Mouse (Mus musculus): Measurements from ENCODE around the gene Nlrp10. TPM values are rescaled to one million over a fixed set of nuclear protein-coding genes. Genes with fewer than 3 reads are reported as not detected.

Nlrp10 gene
- polyA plus RNA-seq, 2 experiments, result 0.01 TPM; not detected in 1

GRCm38 (mm10) chr7:108935411-108935810, 5.4 kb upstream of the Nlrp10 start:
- H3K4me3 ChIP-seq (ENCODE audit: insufficient read depth in 1 of 2, low read depth in 2 of 2, low read length in 2 of 2), result peak overlapping the region; percentile 81 to 95
- no peak for ATAC-seq (ENCODE audit: insufficient read depth)
- TF ChIP-seq EP300 (IDR thresholded peaks at IDR 0.05; ENCODE audit: low read depth) (no peak), CTCF (IDR thresholded peaks at IDR 0.05; ENCODE audit: low read depth) (no peak)
- no peaks in the 10 kb centered on the region for H3K9me3 ChIP-seq (ENCODE audit: control insufficient read depth, low read length)
- no peak for DNase-seq (ENCODE audit: low read depth in 3 of 3, low spot score in 3 of 3)
- WGBS (ENCODE audit: insufficient replicate concordance), result 59% methylated on average over 7 of the region's 7 CpGs
- peaks cover 3 to 10% of the 10 kb centered on the region in 2 experiments; a peak in 3 of 4 replicates for H3K4me1 ChIP-seq (replicated peaks; ENCODE audit: control insufficient read depth in 2 of 2, insufficient read depth in 2 of 2, low read length in 1 of 2)
- H3K4me2 ChIP-seq (ENCODE audit: low read depth), result peak overlapping the region; percentile 77
- H3K9ac ChIP-seq (replicated peaks), result peak overlapping the region; percentile 82
- no peak overlapping the region for H3K27ac ChIP-seq
- H3K27me3 ChIP-seq (ENCODE audit: control insufficient read depth, insufficient read depth, low read length), result no peaks in the 10 kb centered on the region
- H3K36me3 ChIP-seq (replicated peaks; ENCODE audit: control insufficient read depth, insufficient read depth, low read depth), result peaks cover 30% of the 10 kb centered on the region

GRCm38 (mm10) chr7:108934836-108935235, 4.9 kb upstream of the Nlrp10 start:
- TF ChIP-seq CTCF (IDR thresholded peaks at IDR 0.05; ENCODE audit: low read depth) (no peak), EP300 (IDR thresholded peaks at IDR 0.05; ENCODE audit: low read depth) (no peak)
- H3K9me3 ChIP-seq (ENCODE audit: control insufficient read depth, low read length), result no peaks in the 10 kb centered on the region
- H3K9ac ChIP-seq (replicated peaks), result peak overlapping the region; percentile 82
- peaks cover 24% of the 10 kb centered on the region for H3K36me3 ChIP-seq (replicated peaks; ENCODE audit: control insufficient read depth, insufficient read depth, low read depth)
- WGBS (ENCODE audit: insufficient replicate concordance), result 1% methylated on average over 8 of the region's 8 CpGs
- no peak overlapping the region for H3K27ac ChIP-seq
- peak overlapping the region; percentile 77 for H3K4me2 ChIP-seq (ENCODE audit: low read depth)
- no peaks in the 10 kb centered on the region for H3K27me3 ChIP-seq (ENCODE audit: control insufficient read depth, insufficient read depth, low read length)
- ATAC-seq (ENCODE audit: insufficient read depth) (no peak), DNase-seq (ENCODE audit: low read depth in 3 of 3, low spot score in 3 of 3) (no peak)
- H3K4me3 ChIP-seq (ENCODE audit: insufficient read depth in 1 of 2, low read depth in 2 of 2, low read length in 2 of 2), result peak overlapping the region; percentile 81 to 95
- H3K4me1 ChIP-seq (replicated peaks; ENCODE audit: control insufficient read depth in 2 of 2, insufficient read depth in 2 of 2, low read length in 1 of 2), result peaks cover 3 to 10% of the 10 kb centered on the region in 2 experiments; a peak in 3 of 4 replicates

GRCm38 (mm10) chr7:108933794-108934731, 4.1 kb upstream of the Nlrp10 start, which contains the start of gene Eif3f:
TSS of gene Eif3f (plus strand) at chr7:108934417.
- TF ChIP-seq EP300 (IDR thresholded peaks at IDR 0.05; ENCODE audit: low read depth) (no peak), CTCF (IDR thresholded peaks at IDR 0.05; ENCODE audit: low read depth) (peak; percentile 90)
- 2% methylated on average over 50 of the region's 50 CpGs for WGBS (ENCODE audit: insufficient replicate concordance)

GRCm38 (mm10) chr7:108928280-108929188, 1.4 kb downstream of the Nlrp10 start:
- TF ChIP-seq CTCF (IDR thresholded peaks at IDR 0.05; ENCODE audit: low read depth) (no peak), EP300 (IDR thresholded peaks at IDR 0.05; ENCODE audit: low read depth) (no peak)
- no peak for DNase-seq (ENCODE audit: low read depth in 3 of 3, low spot score in 3 of 3)

More at GRCm38 (mm10) chr7:108933794-108934731, 4.1 kb upstream of the Nlrp10 start, which contains the start of gene Eif3f:
- Histone ChIP-seq H3K36me3 (replicated peaks; ENCODE audit: control insufficient read depth, insufficient read depth, low read depth) (peaks cover 20% of the 10 kb centered on the region), H3K4me3 (ENCODE audit: insufficient read depth in 1 of 2, low read depth in 2 of 2, low read length in 2 of 2) (peak within 1 kb of the TSS; percentile 81 to 95), H3K9me3 (ENCODE audit: control insufficient read depth, low read length) (no peaks in the 10 kb centered on the region), H3K9ac (replicated peaks) (peak within 1 kb of the TSS; percentile 82), H3K4me1 (replicated peaks; ENCODE audit: control insufficient read depth in 2 of 2, insufficient read depth in 2 of 2, low read length in 1 of 2) (peaks cover 3 to 10% of the 10 kb centered on the region in 2 experiments; a peak in 3 of 4 replicates), H3K27me3 (ENCODE audit: control insufficient read depth, insufficient read depth, low read length) (no peaks in the 10 kb centered on the region), H3K4me2 (ENCODE audit: low read depth) (peak within 1 kb of the TSS; percentile 77), H3K27ac (peak within 1 kb of the TSS; percentile 26; the same call in 1 of the 2 replicates)
- peak; percentile 95 to 97 (median 95) for DNase-seq (ENCODE audit: low read depth in 3 of 3, low spot score in 3 of 3)
- ATAC-seq (ENCODE audit: insufficient read depth), result peak; percentile 95

More at GRCm38 (mm10) chr7:108928280-108929188, 1.4 kb downstream of the Nlrp10 start:
- no peak overlapping the region for H3K9ac ChIP-seq (replicated peaks)
- ATAC-seq (ENCODE audit: insufficient read depth), result no peak
- H3K27ac ChIP-seq, result no peak overlapping the region
- H3K4me2 ChIP-seq (ENCODE audit: low read depth), result no peak overlapping the region
- no peaks in the 10 kb centered on the region for H3K27me3 ChIP-seq (ENCODE audit: control insufficient read depth, insufficient read depth, low read length)
- H3K4me3 ChIP-seq (ENCODE audit: insufficient read depth in 1 of 2, low read depth in 2 of 2, low read length in 2 of 2), result no peak overlapping the region
- WGBS (ENCODE audit: insufficient replicate concordance), result 64% methylated on average over 11 of the region's 11 CpGs
- H3K9me3 ChIP-seq (ENCODE audit: control insufficient read depth, low read length), result no peaks in the 10 kb centered on the region
- H3K4me1 ChIP-seq (replicated peaks; ENCODE audit: control insufficient read depth in 2 of 2, insufficient read depth in 2 of 2, low read length in 1 of 2), result no peaks in the 10 kb centered on the region
- H3K36me3 ChIP-seq (replicated peaks; ENCODE audit: control insufficient read depth, insufficient read depth, low read depth), result no peaks in the 10 kb centered on the region
